Mouse (Mus musculus) thymus, postnatal 25 days (tissue): ENCODE data around the gene Mapk12.

Experiments used
- DNase-seq: peaks from one replicate; pipeline ENCODE4 v3.0.0; 2022

Gene Mapk12

DNA sequence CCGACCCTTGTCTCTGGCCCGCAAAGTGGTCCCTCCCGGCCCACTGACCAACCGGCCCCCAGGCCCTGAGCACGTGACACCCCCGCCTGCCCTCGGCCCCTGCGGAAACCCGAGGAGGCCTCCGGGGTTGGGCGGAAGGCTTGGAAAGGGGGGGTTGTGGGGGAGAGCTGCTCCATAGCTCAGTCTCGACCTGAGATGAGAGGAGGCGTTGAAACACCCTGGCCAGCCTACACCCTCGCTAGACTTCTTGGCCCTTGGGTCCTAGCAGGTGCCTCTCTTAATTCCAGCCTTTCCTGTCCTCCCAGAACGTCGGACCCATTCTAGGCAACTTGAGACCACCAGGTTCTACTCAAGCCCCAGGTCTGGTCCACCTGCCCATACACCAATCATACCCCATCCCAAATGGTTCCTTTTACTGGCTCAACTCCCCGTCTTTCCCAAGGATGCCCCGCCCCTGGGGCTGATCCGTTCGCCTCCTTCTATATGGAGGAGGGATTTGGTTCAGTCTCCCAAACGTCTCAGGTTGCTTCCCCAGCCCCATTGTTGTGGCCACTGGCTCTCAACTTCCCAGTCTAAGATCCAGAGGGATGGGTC is at the start of gene Mapk12:
TSS of gene Mapk12 (minus strand) at position 45 of the 594 bp plus-strand sequence.
- no peak for DNase-seq

DNA sequence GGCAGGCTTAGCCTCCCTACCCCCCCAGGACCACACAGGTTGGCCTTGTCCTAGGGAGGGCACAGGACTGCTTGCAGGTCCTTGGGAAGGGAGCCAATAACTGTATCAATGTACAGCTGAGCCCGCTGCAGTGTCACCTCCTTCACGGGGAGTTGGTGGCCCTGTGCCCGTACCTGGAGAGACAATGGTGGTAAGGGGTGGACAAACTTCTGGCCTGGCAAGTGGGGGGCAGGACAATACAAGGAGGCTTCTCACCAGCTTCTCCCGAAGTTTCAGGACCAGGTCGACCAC is 44.4 kb upstream of the Mapk12 start:
- DNase-seq = no peak

DNA sequence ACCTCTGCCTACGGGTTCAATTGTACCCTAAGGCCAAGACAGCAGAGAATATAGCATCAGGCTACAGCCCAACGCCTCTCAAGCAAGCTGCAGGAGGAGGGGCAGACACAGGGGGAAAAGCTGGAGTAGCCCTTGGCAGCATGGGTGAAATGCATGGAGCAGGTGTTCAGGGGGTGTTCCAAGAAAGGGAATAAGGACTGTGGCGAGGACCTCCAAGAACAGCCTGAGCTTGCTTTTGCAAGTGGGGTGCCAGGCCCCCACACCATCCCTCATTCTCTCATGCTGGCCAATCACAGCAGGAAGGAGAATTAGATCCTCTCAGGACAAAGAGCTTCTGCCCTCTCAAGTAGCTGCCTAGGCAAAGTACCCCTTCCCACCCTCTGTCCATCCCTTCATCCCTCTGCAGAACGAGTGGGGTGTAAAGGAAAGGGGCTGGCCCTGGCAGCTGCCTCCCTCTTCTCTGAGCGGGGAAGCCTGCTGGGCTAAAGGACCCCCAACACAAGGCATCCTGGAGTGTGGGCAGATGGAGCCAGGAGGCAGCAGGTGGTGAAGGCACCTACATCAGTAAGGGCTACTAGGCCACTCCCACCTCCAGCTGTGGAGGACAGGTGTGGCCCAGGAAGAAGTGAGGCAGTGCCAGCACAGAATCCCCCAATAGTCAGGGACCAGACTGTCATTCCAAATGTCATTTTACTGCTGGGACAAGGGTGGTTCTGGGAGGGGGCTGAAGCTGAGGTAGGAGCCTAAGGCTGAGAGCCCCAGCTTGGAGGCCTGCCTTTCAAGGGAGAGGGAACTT is 43.8 kb upstream of the Mapk12 start:
- no peak for DNase-seq

DNA sequence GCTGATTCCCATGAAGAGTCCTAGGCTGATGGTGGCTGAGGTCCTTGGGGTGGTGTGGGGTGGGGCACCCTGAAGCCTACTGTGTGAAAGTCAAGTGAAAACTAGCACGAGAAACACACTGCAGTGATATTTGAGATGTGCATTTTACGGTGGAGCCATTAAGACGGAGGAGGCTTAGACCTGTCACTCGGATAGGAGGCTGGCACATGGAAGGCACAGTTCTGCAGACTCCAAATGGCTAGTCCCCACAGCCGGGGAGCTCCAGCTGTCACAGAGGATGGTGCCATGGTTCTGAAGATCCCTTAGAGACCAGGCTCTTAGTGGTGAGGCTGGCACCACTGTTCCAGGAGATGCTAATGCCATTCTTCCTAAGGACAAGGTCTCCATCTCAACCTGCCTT is 42.3 kb upstream of the Mapk12 start:
- DNase-seq = no peak

DNA sequence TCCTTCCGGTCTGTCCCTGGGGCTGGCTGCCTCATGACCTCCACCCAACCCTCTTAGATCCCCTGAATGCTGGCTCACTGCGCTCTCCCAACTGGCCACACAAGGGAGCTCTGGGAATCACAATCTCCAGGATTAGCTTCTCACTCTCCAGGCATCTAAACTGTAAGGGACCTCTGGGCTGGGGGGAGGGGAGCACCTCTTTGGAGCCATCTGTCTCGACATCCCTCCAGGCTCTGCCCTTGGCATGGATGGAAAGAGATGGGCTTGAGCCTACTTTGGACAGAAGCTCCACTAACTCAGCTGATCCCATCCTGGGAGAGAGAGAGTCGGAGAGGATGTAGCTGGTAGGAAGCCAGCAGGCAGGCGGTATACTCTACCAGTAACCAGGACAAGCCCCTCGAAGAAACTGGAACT is 41.8 kb upstream of the Mapk12 start:
- no peak for DNase-seq

DNA sequence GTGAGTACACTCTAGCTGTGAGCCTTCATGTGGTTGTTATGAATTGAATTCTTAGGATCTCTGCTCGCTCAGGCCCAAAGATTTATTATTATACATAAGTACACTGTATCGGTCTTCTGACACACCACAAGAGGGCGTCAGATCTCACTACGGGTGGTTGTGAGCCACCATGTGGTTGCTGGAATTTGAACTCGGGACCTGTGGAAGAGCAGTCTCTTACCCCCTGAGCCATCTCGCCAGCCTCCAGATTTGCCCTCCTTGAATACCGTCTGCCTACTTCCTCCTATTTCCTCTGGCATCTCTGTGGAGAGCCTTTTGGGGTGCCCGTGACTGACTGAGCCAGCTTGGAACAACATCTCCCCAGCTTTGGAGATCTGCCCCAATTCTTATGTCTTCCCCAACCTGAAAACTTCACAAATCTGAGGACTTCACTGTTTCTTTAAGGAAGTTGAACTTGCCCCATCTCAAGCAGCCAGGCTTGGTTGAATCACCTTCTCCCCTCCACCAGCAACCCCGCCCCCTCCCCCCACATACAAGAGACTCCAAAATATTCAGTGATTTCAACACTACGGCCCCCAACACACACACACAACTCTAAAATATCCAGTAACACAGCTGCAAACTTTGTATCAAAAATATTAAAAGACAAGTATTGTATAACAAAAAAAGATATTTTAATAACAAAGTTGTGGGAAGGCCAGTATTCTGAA is 41.2 kb upstream of the Mapk12 start:
- no peak for DNase-seq

DNA sequence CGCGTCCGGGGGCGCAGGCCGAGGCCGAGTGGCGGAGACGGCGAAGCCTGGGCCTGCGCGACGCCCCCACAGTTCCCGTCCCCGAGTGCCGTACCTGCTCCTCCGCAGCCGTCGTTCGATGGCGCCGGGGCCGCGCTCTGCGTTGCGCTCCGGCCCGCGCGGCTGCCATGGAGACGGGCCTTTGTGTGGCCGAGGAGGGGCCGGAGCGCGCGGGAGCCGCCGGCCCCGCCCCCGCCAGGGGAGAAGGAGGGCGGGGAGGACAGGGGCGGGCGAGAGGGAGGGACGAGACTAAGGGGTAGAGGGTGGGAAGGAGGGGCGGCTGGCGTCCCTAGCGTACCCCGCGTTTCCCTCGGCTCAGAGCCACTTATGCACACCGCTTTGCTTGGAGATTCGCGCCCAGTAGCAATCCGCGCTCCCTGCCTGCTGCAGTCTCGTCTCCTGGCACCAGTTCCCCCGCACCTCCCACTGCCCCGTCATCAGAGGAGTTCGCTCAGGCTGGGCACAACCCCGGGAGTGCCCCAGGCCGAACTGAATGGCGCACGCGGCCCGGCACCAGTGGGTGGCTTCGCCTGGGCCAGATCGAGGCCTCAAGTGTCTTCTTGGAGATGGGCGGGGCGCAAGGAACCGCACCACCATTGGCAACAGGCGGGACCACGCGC is 40.2 kb upstream of the Mapk12 start, which contains the start of gene Plxnb2:
TSS of gene Plxnb2 (minus strand) at position 218 of the 659 bp plus-strand sequence.
- no peak for DNase-seq

DNA sequence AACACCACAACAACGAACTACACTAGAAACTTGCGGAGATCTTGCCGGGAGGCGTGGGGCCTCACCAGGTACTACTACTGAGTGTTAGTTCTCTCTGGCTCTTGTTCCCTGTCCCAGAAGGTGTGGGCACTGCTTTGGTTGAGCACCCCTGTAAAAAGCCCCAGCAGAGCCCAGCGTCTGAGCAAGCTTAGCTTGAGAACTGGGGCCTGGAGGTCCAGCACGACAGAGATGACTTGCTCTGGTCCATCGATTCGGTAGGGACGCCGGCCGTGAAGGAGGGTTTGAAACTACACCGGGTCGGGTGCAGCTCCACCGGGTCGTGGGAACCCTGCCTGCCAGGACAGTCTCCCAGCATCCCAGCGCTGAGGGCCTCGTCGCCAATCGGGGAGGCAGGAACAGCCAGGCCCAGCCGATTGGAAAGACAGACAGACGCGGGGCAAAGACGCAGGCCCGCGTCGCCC is 39.6 kb upstream of the Mapk12 start:
- no peak for DNase-seq

DNA sequence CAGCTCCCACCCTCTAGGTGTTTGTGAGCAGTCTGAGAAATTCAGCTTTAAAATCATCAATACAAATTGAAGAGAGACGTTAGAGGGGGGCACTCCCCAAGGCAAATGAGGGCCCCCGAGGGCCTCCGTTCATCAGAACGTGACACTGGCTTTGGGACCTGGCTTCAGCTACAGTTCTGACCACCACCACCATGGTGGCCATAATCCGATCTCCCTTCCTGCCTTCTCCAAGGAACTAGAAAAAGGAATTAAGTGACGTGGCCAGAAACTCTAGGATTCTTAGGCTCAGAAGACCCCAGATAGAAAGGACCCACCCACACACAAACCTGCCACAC is 39.1 kb upstream of the Mapk12 start:
- DNase-seq = no peak

DNA sequence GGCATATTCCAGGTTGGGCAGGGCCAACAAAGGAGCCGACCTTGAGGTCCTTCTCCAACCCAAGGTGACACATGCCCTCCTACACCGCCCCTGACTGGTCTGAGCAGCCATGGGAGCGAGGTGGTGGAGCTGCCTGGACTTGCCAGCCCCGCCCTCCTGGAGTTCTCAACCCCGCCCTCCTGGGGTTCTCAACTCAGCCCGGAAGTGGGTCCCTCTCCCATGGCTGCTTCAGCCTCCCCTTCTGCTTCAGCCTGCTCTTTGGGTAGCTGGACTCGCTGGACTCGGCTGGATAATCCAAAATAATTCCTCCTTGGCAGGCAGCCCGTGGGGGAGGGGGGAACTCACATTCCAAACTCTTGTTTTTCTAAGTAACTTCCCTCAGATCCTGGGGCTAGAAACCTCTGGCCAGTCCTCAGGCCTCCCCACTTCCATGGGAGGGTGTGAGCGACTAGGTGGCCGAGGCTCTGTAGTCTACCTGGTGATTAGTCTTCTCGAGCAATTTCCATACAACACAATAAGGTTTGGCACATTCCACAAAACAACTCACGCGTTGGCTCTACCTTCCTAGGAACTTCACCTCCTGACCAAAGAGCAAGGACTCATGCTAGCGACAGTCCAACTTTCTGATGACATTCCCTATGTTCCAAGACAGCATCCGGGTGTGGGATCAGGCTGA is 38.6 kb upstream of the Mapk12 start:
- DNase-seq = peak; percentile 20

DNA sequence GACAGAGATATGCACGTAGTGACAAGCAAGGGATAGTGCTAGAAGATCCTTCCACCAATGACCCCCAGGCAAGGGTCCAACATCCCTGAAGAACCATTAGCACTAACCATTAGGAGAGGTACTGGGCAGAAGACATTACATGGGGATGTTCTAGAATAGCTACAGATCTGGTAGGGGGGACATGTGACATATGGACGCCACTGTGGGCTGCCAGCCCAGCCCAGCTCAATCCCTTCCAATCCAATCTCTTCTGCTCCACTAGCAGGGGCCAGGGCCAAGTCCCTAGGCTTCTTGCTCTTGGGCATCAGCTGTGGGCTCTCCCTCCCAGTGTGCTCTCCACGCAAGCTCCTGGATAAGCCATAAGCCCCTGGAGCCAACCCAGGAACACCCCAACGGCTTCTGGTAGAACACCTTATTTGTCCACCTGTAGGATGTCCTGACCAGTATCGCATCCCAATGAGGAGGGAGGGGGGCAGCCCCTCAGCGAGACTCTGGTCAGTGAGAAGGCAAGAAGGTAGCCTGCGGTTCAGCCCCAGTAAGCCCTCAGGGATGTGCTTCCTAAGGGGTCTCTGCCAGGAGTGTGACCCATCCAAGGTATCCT is 37.9 kb upstream of the Mapk12 start:
- no peak for DNase-seq

DNA sequence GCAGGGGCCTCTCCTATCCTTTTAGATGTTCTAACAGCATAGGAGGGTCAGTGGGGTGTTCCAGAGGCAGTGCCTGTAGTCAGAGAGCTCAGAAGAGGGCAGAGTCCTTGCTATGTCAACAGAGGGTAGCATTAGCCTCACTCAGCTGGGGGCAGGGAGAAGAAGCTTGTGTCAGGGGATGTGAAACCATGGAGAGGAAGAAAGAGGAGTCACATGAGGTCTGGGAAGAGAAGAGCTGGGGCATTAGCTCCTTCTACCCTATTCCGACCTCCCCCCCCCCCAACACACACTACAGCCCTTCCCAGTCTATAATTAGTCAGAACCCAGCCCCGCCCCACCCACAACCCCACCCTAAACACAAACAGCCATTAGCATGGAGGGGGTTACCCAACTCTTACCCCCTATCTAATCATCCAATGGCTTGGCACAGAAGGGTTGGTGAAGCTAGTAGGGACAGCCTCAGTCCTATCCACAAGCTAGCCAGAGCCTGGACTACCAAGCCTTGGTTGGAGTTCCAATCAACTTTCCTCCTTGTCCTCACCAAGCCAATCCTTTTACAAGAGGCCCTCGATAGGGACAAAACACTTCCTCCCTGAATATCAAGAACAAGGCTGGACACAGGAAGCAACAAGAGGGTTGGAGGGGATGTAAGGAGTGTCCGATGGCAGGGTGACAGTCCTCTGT is 37.2 kb upstream of the Mapk12 start:
- no peak for DNase-seq

DNA sequence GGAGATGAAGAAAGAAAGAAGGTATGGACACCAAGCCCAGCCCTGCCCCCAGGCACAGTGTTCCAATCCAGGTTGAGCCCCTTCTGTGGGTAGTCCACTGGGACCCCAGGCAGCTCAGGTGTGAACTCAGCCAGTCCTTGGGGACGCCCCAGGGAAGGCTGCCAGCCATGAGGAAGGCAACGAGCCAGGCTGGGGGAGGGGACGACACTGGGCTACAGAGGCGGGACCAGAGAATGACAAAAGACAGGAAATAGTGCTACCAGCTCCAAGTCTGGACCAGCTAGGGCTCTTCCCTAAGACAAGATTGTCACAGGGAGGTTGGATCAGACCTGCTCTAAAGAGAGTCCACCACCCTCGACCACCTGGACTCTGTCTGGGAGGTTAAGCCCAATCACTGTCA is 36.6 kb upstream of the Mapk12 start:
- DNase-seq = peak; percentile 28

DNA sequence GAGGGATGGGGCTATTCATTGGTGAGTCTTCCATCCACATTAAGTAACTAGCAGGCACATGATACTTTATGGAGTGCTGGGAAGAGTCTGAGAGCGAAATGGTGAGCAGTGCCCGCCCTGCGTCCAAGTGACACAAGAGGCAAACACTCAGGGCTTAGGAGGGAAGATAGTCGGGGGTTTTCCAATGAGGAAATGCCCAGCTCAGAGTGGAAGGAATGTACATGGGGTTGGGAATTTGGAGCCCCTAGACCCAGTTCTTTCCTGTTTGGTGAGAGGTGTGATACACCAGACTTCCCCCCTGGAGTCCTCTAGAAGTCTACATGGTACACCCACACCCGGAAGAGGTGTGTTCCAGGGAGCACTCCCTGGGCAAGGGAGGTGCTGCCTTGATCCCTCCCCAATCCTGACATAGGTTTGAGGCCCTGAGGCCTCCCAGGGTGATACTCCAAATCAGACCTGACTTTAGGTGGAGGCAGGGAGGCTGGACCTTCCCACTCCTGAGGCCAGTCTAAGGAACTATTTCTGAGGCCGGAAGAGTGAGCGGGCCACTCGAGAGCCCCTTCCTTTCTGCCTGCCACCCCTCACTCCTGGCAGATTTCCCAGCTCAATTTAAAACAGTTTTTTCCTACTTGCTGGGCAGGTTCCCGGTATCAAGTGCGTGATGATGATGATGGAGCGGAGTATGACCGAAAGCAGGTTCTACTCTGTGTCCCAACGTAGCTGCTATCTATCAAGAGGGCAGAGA is 35.1 kb upstream of the Mapk12 start:
- no peak for DNase-seq

DNA sequence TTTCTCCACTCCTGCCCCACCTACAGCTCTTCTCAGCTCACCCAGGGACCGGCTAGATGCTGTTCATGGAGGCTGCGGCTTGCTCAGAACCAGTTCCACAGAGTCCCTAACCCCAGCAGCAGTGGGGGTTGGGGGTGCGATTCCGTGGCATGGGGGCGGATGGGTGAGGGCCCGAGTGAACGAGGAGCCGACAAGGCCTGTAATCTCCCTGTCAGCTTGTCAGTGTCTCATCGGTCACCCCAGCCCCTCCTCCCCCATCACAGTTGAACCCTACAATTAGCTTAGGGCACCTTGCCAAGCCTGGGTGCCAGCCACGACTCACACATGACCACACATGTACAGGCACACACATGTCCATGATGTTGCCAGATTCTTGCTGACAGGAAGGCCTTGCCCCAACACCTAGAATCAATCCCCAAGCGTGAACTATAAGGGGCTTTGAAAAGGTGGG is 34.4 kb upstream of the Mapk12 start:
- DNase-seq = no peak

DNA sequence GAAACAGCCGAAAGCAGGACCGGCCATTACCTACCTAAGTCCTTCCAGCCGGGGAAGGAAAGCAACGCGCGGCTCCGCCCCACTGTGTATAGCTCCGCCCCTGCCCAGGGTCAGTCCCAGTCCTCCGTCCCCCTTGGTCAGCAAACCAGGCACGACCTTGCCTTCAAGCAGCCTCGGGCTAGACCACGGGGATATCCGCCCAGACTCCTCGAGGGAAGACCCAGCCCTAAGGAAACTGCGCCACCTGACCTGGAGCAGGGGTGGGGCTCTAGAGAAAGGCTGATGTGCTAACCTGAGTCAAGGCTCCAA is 33.4 kb upstream of the Mapk12 start:
- DNase-seq = no peak

DNA sequence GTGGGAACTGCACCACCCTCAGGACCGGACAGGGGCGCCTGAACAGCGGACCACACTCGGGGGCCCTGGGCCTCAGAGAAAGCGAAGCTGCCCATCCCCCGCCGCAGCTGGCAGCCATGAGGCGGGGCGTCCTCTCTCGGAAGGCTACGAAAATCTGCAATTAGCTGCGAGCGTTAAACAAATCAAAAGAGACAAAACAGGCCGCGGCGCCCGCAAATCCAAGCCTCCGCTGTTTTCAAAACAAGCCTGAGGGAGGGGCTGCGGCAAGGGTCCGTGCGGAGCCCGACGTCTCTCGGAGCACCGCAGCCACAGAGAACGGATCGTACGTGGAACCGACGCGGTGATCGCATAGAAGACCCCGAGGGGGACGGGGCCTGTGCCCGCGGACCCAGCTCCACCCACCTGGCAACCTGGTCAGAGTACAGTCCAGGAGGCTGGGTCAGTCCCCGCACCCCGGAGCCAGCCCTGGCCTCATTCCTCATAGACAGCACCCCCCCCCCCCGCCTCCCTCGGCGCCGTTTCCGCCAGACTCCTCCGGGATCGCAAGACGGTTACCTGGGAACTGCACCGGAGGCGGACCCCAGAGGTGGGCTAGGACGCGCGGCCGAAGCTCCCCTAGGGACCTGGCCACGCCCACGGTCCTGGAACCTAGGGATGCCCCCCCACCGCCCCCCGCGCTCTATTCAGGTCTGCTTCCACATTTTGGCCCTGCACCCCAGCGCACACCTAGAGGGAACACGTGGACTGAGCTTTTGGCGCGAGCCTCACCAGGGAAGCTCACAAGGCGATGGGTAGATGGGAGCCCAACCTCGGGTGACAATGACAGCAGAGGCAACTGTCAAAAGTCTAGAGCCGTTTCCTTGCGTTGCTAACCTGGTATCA is 32.8 kb upstream of the Mapk12 start:
- DNase-seq = peak; percentile 13

DNA sequence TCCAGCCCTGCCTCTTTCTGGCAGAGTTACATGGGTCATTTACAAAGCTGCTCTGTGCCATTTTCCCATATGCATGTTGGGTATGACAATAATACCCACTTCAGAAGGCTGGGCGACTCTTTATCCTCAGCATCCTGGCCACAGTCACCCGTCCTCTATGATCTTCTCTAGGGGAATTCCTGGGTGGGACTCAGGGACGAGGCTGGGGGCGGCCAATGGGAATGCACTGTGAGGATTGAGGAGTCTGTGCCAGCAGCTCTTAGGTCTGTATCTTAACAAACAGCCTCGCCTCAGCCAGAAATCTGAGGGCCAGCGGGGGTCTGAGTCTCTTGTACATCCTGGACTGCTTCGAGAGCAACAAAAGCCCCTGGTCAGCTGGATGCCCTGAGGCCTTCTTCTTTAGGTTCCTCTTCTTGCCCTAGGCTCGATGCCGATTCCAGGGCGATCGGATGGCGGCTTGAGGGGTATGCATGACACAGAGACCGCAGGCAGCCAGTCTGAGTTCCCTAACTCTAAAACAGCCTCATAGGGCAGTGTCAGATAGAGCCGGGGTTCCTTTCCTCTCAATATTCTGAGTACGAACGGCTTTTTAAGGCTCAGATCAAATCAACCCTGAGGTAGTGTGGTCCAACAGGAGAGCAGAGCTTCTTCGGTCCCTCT is 31.9 kb upstream of the Mapk12 start:
- DNase-seq = no peak

DNA sequence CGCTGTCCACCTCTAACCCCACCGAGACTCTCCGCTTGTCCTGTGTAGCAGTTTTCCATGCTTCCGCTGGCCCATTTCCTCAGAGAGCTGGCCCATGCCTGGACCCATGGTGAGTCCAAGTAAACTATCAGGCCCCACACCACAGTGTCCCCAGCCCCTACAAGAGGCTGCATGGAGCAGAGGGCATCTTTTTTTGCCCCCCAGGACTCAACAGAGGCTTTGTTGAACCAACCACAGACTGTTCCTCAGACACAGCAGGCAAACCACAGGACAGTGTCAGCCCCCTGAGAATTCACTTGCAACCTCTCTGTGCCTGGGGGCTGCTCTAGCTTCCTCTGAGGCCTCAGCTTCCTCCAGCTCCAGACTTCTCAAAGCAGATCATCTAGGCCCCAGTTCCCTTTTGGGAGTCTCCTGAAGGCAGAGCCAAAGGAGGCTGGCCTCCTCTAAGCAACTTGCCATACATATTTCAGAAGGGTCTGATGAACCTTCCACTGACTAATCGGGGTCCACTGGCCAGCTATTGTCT is 31.1 kb upstream of the Mapk12 start:
- DNase-seq = no peak

DNA sequence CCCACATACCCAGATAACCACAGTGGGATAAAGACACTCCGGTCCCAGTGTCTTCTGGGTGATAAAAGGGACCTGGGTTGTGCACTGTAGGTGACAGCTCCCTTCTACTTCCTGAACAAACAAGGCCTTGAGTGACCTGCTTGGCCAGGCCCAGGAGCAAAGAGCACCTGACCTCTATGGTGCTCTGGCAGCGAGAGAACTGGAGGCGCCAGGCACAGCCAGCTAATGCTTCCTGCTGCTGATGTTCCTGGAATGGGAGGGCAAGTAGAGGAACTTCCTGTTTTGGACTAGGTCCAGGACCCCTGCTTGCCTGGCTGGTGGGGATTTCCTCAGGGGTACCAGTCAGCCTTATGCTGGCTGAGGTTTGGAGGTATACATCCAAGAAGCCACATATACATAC is 29.6 kb upstream of the Mapk12 start:
- DNase-seq = no peak
